Mouse (Mus musculus) heart, adult 2 months (tissue): ENCODE data around the gene Slc22a20.

Source experiments
- CTCF ChIP-seq: fragments of 200-600 bp; IDR thresholded peaks from 2 replicates; pipeline ENCODE4 v1.8.1; 2022; ENCODE audit warnings: antibody characterized with exemption, mild to moderate bottlenecking, moderate library complexity
- POLR2A ChIP-seq: fragments of 200-500 bp; IDR thresholded peaks from 2 replicates; pipeline ENCODE4 v1.6.1; 2011; ENCODE audit warnings: mild to moderate bottlenecking, low read depth, low read length, control low read depth; ENCODE audit not compliant: insufficient read depth

GRCm38 (mm10) chr19:5999969-6000368 lies 14.0 kb upstream of the Slc22a20 start:
- TF ChIP-seq CTCF: no peak
- TF ChIP-seq POLR2A: no peak
